Mouse (Mus musculus) heart, embryonic 14.5 days (tissue): ENCODE data around the gene Lyar. TPM values are rescaled to one million over a fixed set of nuclear protein-coding genes. Genes with fewer than 3 reads are reported as not detected.
A peak's percentile ranks its signal among the peaks of the same experiment; 100 is the strongest.

Source experiments
- ATAC-seq: fragments of 200-750 bp; cut with Nextera tagmentation; 2 replicates; pipeline ENCODE4 v1.8.0; 2017; ENCODE audit warnings: low read depth, moderate TSS enrichment; ENCODE audit not compliant: insufficient number of reproducible peaks, insufficient read depth, low FRiP score
- H3K27ac ChIP-seq, 2 experiments: fragments of 200-500 bp in 1 of 2; fragments of 300-500 bp in 1 of 2; sonication (generic) in 1 of 2; replicated peaks in 1 of 2; 2 replicates each; pipeline ENCODE4 v1.5.1; 2012 to 2014; ENCODE audit warnings: low read depth in 2 of 2, low read length in 2 of 2, control low read depth in 1 of 2, mild to moderate bottlenecking in 1 of 2, mixed read lengths in 1 of 2; ENCODE audit not compliant: control insufficient read depth in 1 of 2, insufficient read depth in 1 of 2
- H3K27me3 ChIP-seq: fragments of 300-500 bp; sonication (generic); 2 replicates; pipeline ENCODE4 v1.6.1; 2014; ENCODE audit warnings: mild to moderate bottlenecking, low read length, control low read depth; ENCODE audit not compliant: control insufficient read depth, insufficient read depth
- H3K36me3 ChIP-seq: fragments of 300-500 bp; sonication (generic); 2 replicates; pipeline ENCODE4 v1.6.1; 2014; ENCODE audit warnings: mild to moderate bottlenecking, control low read depth, low read length, mixed read lengths; ENCODE audit not compliant: control insufficient read depth, insufficient read depth
- H3K4me1 ChIP-seq, 2 experiments: fragments of 200-500 bp in 1 of 2; fragments of 300-500 bp in 1 of 2; sonication (generic) in 1 of 2; 2 replicates each; pipeline ENCODE4 v1.6.1; 2012 to 2014; ENCODE audit warnings: low read length in 2 of 2, control low read depth in 1 of 2, mixed read lengths in 1 of 2; ENCODE audit not compliant: control insufficient read depth in 2 of 2, insufficient read depth in 2 of 2
- H3K4me2 ChIP-seq: fragments of 300-500 bp; sonication (generic); 2 replicates; pipeline ENCODE4 v1.6.1; 2014; ENCODE audit warnings: mild to moderate bottlenecking, low read length
- H3K4me3 ChIP-seq, 2 experiments: fragments of 200-500 bp in 1 of 2; fragments of 300-500 bp in 1 of 2; sonication (generic) in 1 of 2; 2 replicates each; pipeline ENCODE4 v1.5.1; 2012 to 2014; ENCODE audit warnings: low read length in 2 of 2, mild to moderate bottlenecking in 2 of 2, control low read depth in 1 of 2, low read depth in 1 of 2, moderate library complexity in 1 of 2; ENCODE audit not compliant: control insufficient read depth in 1 of 2, insufficient read depth in 1 of 2
- H3K9ac ChIP-seq: fragments of 300-500 bp; sonication (generic); 2 replicates; pipeline ENCODE4 v1.6.1; 2014; ENCODE audit warnings: mild to moderate bottlenecking, low read length
- H3K9me3 ChIP-seq: fragments of 300-500 bp; sonication (generic); 2 replicates; pipeline ENCODE4 v1.6.1; 2016; ENCODE audit warnings: low read length, control low read depth; ENCODE audit not compliant: control insufficient read depth
- WGBS: fragments of 180-500 bp; shearing (Covaris S2); extraction: QIAGEN DNeasy Blood & Tissue Kit; methylation state at CpG from one replicate; pipeline ENCODE4 v1.1.7; 2014; 5-methylcytosine and 5-hydroxymethylcytosine counted together
- polyA plus RNA-seq: library from polyadenylated mRNA; unstranded; fragments of >200 nt; fragmentation: Nextera tagmentation; extraction: Ambion mirVana; gene quantifications from 2 replicates; pipeline ENCODE4 v1.2.1, GENCODE M21; 2014

The Lyar gene
- 35.2 and 39.9 TPM in 2 replicates for polyA plus RNA-seq

DNA sequence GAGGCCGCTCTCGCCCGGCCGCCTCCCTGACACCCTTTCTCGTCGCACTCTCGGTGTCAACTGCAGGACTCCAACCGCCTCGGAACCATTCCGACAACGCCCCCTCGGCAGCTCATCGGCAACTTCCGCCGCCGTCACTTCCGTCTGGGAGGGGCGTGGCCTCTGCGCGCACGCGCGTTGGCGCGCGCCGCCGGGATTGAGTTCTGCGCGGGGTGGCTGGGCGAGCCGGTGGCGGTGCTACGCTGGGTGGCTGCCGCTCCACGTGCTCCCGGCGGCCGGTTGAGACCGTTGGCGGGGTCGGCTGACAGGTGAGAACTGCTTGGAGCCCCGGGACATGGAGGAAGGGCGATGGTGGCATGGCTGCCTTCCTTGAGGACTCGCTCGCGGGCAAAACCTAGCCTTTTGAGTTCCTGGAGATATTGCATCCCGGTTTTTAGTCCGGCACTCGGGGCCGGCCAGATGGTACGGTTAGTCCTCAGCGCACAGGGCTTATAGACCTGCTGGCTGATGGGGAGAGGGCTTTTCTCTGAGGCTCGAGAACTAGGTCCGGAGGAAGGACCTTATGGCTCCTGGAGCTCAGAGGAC is at the start of gene Lyar, which contains the start of gene Zbtb49:
Gene Lyar, plus strand, starts transcription at position 143 of the 585 bp plus-strand sequence.
Gene Zbtb49, minus strand, starts transcription at position 130 of the 585 bp plus-strand sequence.
- peak within 1 kb of the TSS; percentile 73 for H3K4me2 ChIP-seq
- H3K9me3 ChIP-seq: no peaks in the 10 kb centered on the region
- under 1% methylated on average over 55 of the region's 55 CpGs for WGBS
- ATAC-seq: peak; percentile 89
- H3K4me1 ChIP-seq: peaks cover 9 to 15% of the 10 kb centered on the region in 2 experiments
- H3K27me3 ChIP-seq: no peaks in the 10 kb centered on the region
- peaks cover 40% of the 10 kb centered on the region for H3K36me3 ChIP-seq
- peak within 1 kb of the TSS; percentile 85 to 86 for H3K4me3 ChIP-seq
- H3K27ac ChIP-seq: peak within 1 kb of the TSS; percentile 67 to 73
- H3K9ac ChIP-seq: peak within 1 kb of the TSS; percentile 90

DNA sequence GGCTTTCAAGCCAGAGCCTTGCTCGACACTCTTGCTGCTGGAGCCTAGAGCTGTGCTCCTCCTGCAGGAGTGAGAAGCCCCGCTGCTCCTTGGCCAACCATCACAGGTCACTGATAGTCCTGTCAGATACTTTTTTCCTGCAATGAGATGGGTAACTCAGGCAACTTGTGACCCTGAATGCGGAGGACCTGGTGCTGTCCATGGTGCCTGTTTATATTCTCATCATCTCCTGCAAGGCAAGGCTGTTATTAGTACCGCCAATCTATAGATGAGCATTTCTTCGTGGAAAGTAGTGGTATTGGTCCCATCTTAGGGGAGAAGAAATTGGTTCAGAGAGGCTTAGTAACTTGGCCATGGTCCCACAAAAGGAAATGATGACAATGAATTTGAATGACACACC is 46.5 kb upstream of the Lyar start:
- Histone ChIP-seq H3K4me2 (no peak overlapping the region), H3K4me1 (no peaks in the 10 kb centered on the region), H3K27me3 (no peaks in the 10 kb centered on the region), H3K27ac (no peak overlapping the region), H3K4me3 (no peak overlapping the region), H3K9ac (no peak overlapping the region), H3K36me3 (no peaks in the 10 kb centered on the region), H3K9me3 (0 out of 2 replicates have a peak, but pooled peaks cover 3% of the 10 kb centered on the region)
- WGBS: 33% methylated on average over 5 of the region's 5 CpGs
- no peak for ATAC-seq

DNA sequence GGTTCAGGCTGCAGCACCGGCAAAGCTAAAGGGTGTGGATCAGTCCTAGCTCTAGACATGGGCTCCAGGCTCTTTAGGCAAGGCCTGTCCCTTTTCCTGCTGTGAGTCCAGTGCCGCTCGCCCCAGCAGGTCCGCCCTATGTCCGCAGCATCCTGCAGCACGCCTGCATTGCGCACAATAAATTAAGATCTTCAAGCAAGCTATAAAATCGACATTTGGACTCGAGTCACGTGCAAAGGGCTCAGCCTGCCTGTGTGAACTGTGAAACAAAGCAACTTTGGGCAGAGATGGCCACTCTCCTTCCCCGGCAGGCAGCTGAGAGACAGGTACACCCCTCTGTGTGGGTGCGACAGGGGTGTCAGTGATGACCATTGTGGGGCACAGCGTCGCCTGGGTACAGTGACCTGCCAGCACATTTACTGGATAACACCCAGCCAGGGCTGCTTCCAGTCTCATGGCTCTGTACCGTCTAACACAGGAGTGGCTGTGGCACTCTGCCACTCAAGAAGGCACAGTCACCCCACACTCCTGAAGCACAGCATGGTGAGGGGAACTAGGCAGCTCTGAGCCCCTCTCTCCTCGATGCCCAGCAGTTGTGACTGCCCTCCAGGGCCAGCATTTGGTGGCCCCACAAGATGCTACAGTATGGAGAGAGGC is 45.9 kb upstream of the Lyar start:
- Histone ChIP-seq H3K27me3 (no peaks in the 10 kb centered on the region), H3K9ac (no peak overlapping the region), H3K27ac (no peak overlapping the region), H3K9me3 (0 out of 2 replicates have a peak, but pooled peaks cover 3% of the 10 kb centered on the region), H3K4me1 (no peaks in the 10 kb centered on the region), H3K4me2 (no peak overlapping the region), H3K36me3 (no peaks in the 10 kb centered on the region), H3K4me3 (no peak overlapping the region)
- 76% methylated on average over 16 of the region's 16 CpGs for WGBS
- no peak for ATAC-seq

DNA sequence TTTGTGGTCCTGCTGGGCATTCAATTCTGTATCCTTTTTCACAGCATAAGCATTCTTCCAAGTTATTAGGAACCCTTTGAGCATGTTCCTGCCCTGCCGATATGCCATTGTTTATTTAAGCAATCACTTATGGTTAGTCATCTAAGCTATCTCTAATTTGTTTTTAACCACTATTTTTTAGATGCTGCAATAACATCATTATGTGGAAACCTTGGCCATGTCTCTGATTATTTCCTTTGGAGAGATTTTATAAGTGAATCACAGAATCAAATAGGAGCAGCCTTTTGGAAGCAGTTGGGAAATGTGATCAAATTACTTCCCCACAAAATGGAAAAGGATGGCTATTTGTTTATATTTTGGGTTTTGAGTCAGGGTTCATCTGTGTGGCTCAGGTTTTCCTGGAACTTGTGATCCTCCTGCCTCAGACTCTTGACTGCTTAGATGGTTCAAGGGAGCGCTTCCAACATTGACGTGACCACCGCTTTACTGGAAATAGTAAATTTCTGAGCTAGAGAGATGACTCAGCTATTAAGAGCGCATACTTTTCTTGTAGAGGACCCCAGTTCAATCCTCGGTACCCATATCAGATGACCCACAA is 35.5 kb upstream of the Lyar start:
- H3K27ac ChIP-seq: no peak overlapping the region
- no peak overlapping the region for H3K4me3 ChIP-seq
- no peaks in the 10 kb centered on the region for H3K27me3 ChIP-seq
- no peaks in the 10 kb centered on the region for H3K4me1 ChIP-seq
- no peak overlapping the region for H3K4me2 ChIP-seq
- WGBS: 70% methylated on average over 6 of the region's 6 CpGs
- no peak for ATAC-seq
- no peaks in the 10 kb centered on the region for H3K9me3 ChIP-seq
- no peaks in the 10 kb centered on the region for H3K36me3 ChIP-seq
- no peak overlapping the region for H3K9ac ChIP-seq

DNA sequence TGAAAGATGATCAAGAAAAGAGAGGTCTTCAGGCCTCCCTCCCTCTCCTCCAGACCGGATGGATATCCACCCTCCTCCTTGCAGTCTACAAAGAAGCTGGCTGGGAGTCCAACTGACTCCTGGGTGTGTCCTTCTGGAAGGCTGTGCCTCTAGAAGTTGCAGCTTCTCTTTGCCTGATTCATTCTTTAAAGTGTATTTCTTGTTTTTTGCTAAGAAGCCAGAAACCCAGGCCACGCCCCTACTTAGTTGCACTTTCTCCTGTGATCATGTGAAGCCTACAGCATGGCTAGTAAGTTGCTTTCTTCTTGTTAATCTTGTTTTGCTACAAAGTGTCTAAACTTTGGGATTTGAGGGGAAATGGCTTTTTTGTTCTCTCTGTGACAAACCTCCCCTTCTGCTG is 33.3 kb upstream of the Lyar start:
- Histone ChIP-seq H3K9me3 (no peaks in the 10 kb centered on the region), H3K4me3 (no peak overlapping the region), H3K4me1 (no peaks in the 10 kb centered on the region), H3K9ac (no peak overlapping the region), H3K27ac (no peak overlapping the region), H3K27me3 (no peaks in the 10 kb centered on the region), H3K36me3 (no peaks in the 10 kb centered on the region), H3K4me2 (no peak overlapping the region)
- WGBS: 89% methylated on average over 2 of the region's 2 CpGs
- ATAC-seq: no peak

DNA sequence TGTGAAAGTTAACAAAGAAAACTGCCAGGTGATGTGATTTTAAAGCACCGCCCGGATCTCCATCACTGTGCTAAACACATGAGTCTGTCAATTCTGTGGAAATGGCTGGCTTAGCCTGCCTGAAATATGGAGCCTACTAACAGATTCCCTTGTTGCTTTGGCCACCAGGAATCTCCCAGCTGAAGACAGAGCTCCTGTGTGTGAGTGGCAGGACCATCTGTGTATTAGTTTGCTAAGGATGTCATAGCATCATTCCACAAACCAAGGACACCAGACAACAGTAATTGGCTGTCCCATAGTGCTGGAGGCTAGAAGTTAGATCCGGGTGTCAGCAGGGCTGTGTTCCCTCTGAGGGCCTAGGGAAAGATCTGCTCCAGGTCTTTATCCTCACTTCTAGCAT is 29.4 kb upstream of the Lyar start:
- H3K4me2 ChIP-seq: no peak overlapping the region
- H3K27me3 ChIP-seq: no peaks in the 10 kb centered on the region

DNA sequence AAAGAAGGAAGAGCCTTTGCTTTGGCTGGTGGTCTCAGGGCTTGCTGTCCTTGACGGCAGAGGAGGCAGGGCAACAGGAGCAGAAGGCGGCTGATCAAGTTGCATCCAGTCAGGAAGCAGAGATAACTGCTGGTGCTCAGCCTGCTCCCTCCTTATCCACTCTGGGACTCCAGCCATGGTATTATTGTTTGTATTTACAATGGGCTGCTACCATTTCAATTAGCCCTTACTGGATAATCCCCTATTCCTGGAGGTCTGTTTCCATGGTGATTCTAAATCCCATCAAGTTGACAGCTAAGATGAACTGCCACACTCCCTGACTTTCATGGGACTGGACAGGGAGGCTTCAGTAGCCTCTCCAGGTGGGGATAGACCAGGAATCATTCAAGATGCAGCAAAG is 25.3 kb upstream of the Lyar start:
- H3K27ac ChIP-seq: no peak overlapping the region
- 19% methylated on average over 2 of the region's 2 CpGs for WGBS
- no peak for ATAC-seq

More for the DNA sequence above, 29.4 kb upstream of the Lyar start:
- H3K9me3 ChIP-seq: no peaks in the 10 kb centered on the region
- H3K4me1 ChIP-seq: no peaks in the 10 kb centered on the region
- no peak for ATAC-seq
- no peak overlapping the region for H3K4me3 ChIP-seq
- no peak overlapping the region for H3K27ac ChIP-seq
- H3K9ac ChIP-seq: no peak overlapping the region
- no peaks in the 10 kb centered on the region for H3K36me3 ChIP-seq
- 85% methylated on average over 3 of the region's 3 CpGs for WGBS

More for the DNA sequence above, 25.3 kb upstream of the Lyar start:
- Histone ChIP-seq H3K4me3 (no peak overlapping the region), H3K9me3 (no peaks in the 10 kb centered on the region), H3K9ac (no peak overlapping the region), H3K27me3 (no peaks in the 10 kb centered on the region), H3K4me2 (no peak overlapping the region), H3K36me3 (peaks cover 11% of the 10 kb centered on the region), H3K4me1 (no peaks in the 10 kb centered on the region)
